Mouse (Mus musculus) limb, embryonic 10.5 days (tissue): Measurements from ENCODE around the gene Clgn. TPM values are rescaled to one million over a fixed set of nuclear protein-coding genes. Genes with fewer than 3 reads are reported as not detected.
A peak's percentile ranks its signal among the peaks of the same experiment; 100 is the strongest.

Experiments
- DNase-seq: peaks from one replicate; pipeline ENCODE4 v3.0.0-alpha.2; 2017; ENCODE audit warnings: low spot score
- H3K27ac ChIP-seq: fragments of 300-500 bp; sonication (generic); 2 replicates; pipeline ENCODE4 v1.5.1; 2016; ENCODE audit warnings: mild to moderate bottlenecking
- H3K27me3 ChIP-seq: fragments of 300-500 bp; sonication (generic); 2 replicates; pipeline ENCODE4 v1.6.1; 2016; ENCODE audit warnings: low read depth, mild to moderate bottlenecking; ENCODE audit not compliant: poor library complexity, severe bottlenecking
- H3K36me3 ChIP-seq: fragments of 300-500 bp; sonication (generic); 2 replicates; pipeline ENCODE4 v1.6.1; 2016; ENCODE audit warnings: mild to moderate bottlenecking, moderate library complexity
- H3K4me1 ChIP-seq: fragments of 300-500 bp; sonication (generic); 2 replicates; pipeline ENCODE4 v1.6.1; 2016
- H3K4me3 ChIP-seq: fragments of 300-500 bp; sonication (generic); 2 replicates; pipeline ENCODE4 v1.5.1; 2016; ENCODE audit warnings: mild to moderate bottlenecking, moderate library complexity
- H3K9me3 ChIP-seq: fragments of 300-500 bp; sonication (generic); replicated peaks from 2 replicates; pipeline ENCODE4 v1.6.1; 2016; ENCODE audit warnings: mild to moderate bottlenecking
- WGBS: fragments of 180-500 bp; shearing (Covaris S2); methylation state at CpG from one replicate; pipeline ENCODE4 v1.1.7; 2016; 5-methylcytosine and 5-hydroxymethylcytosine counted together
- polyA plus RNA-seq: library from polyadenylated mRNA; unstranded; fragments of >200 nt; fragmentation: Nextera tagmentation; extraction: Ambion mirVana; gene quantifications from 2 replicates; pipeline ENCODE4 v1.2.1, GENCODE M21; 2016

Clgn gene
- 1.5 and 2.0 TPM in 2 replicates for polyA plus RNA-seq

GRCm38 (mm10) chr8:83389316-83390005 lies at the start of gene Clgn:
Gene Clgn (plus strand): TSS chr8:83389867.
- Histone ChIP-seq H3K9me3 (no peaks in the 10 kb centered on the region), H3K27me3 (peaks cover 32% of the 10 kb centered on the region), H3K27ac (peak within 1 kb of the TSS; percentile 73), H3K4me1 (peaks cover 11% of the 10 kb centered on the region), H3K4me3 (peak within 1 kb of the TSS; percentile 72), H3K36me3 (no peaks in the 10 kb centered on the region)
- peak; percentile 87 for DNase-seq
- 4% methylated on average over 41 of the region's 41 CpGs for WGBS

GRCm38 (mm10) chr8:83342076-83342475 lies 47.6 kb upstream of the Clgn start:
- Histone ChIP-seq H3K4me3 (no peak overlapping the region), H3K9me3 (0 out of 2 replicates have a peak, but pooled peaks cover 3% of the 10 kb centered on the region), H3K4me1 (peaks cover 6% of the 10 kb centered on the region), H3K36me3 (no peaks in the 10 kb centered on the region), H3K27me3 (no peaks in the 10 kb centered on the region), H3K27ac (no peak overlapping the region)
- 90% methylated on average over 3 of the region's 3 CpGs for WGBS
- no peak for DNase-seq

DNA sequence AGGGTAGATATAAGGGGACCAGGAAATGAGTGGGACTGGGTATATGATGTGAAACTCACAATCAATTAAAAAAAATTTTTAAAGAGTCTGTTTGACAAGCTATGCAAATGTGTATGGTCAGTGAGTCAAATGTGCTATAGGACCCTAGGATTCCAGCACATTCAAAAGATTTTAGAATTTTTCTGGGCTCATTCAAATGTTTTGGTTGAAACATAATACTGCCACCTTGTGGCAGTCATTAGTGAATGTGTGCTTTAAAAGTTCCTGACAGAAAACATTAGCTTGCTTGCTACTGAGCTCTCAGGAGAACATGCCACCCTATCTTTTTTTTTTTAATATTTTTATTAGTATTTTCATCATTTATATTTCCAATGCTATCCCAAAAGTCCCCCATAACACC lies 47.0 kb upstream of the Clgn start:
- no peaks in the 10 kb centered on the region for H3K27me3 ChIP-seq
- no peak overlapping the region for H3K4me3 ChIP-seq
- no peak for DNase-seq
- peaks cover 6% of the 10 kb centered on the region for H3K4me1 ChIP-seq
- no peak overlapping the region for H3K27ac ChIP-seq
- 0 out of 2 replicates have a peak, but pooled peaks cover 3% of the 10 kb centered on the region for H3K9me3 ChIP-seq
- no peaks in the 10 kb centered on the region for H3K36me3 ChIP-seq

- WGBS, result 72% methylated on average over 16 of the region's 18 CpGs
- DNase-seq, result no peak
Measured at GRCm38 (mm10) chr8:83348263-83348662, 41.4 kb upstream of the Clgn start, which contains the start of gene Mgat4d. Gene Mgat4d (plus strand): TSS chr8:83348471.

GRCm38 (mm10) chr8:83351315-83351714 lies 38.4 kb upstream of the Clgn start:
- Histone ChIP-seq H3K36me3 (no peaks in the 10 kb centered on the region), H3K9me3 (no peaks in the 10 kb centered on the region), H3K4me3 (no peak overlapping the region), H3K4me1 (no peaks in the 10 kb centered on the region), H3K27me3 (no peaks in the 10 kb centered on the region), H3K27ac (no peak overlapping the region)
- no peak for DNase-seq
- 97% methylated on average over 2 of the region's 2 CpGs for WGBS

More at GRCm38 (mm10) chr8:83348263-83348662, 41.4 kb upstream of the Clgn start, which contains the start of gene Mgat4d:
- Histone ChIP-seq H3K4me3 (no peak within 1 kb of the TSS), H3K27ac (no peak within 1 kb of the TSS), H3K36me3 (no peaks in the 10 kb centered on the region), H3K9me3 (no peaks in the 10 kb centered on the region), H3K27me3 (no peaks in the 10 kb centered on the region), H3K4me1 (no peaks in the 10 kb centered on the region)

GRCm38 (mm10) chr8:83363156-83363769 lies 26.4 kb upstream of the Clgn start:
- H3K9me3 ChIP-seq, result no peaks in the 10 kb centered on the region
- no peak overlapping the region for H3K4me3 ChIP-seq
- peaks cover 7% of the 10 kb centered on the region for H3K4me1 ChIP-seq
- WGBS, result 64% methylated on average over 7 of the region's 7 CpGs
- DNase-seq, result no peak
- H3K36me3 ChIP-seq, result no peaks in the 10 kb centered on the region
- H3K27me3 ChIP-seq, result no peaks in the 10 kb centered on the region
- peak overlapping the region; percentile 69 for H3K27ac ChIP-seq

DNA sequence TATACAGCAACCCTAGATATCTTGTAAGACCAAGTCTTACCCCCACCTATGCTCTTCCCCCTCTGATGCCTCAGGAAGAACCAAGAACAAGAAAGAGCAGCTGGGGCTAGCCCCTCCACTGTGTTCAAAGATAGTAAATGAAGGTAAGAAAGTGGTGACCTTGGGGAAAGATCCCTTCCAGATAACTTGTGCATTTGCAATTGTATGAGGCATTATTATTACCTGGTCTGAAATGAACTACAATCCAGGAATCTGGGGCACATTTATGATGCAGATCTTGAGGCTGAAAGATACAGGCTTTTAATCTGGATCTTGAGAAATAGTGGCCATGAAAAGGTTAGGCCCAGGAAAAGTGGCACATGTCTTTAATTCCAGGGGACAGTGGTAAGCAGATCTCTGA lies 12.4 kb upstream of the Clgn start:
- H3K27ac ChIP-seq, result no peak overlapping the region
- no peaks in the 10 kb centered on the region for H3K27me3 ChIP-seq
- no peaks in the 10 kb centered on the region for H3K36me3 ChIP-seq
- H3K9me3 ChIP-seq, result no peaks in the 10 kb centered on the region
- no peak for DNase-seq
- H3K4me1 ChIP-seq, result no peaks in the 10 kb centered on the region
- no peak overlapping the region for H3K4me3 ChIP-seq

DNA sequence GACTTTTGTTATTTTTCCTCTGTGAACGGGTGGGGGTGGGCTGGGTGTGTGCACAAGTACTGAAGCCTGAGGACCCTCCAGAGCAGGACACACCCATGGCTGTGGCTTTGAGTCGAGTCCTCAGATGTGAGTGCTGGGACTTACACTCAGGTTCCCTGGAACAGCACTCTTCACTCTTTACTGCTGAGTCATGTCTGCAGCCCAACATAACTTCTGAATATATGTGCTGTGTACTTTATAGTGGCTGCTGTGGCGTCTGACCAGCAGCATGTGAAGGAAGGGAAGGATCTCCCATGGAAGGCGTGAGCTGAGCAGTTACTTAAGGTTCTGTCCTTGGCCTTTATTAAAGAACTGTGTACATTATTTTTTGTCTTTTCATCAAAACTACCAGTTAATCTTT lies 9.5 kb upstream of the Clgn start:
- H3K27me3 ChIP-seq, result no peaks in the 10 kb centered on the region
- no peak overlapping the region for H3K27ac ChIP-seq
- no peaks in the 10 kb centered on the region for H3K9me3 ChIP-seq
- H3K4me3 ChIP-seq, result no peak overlapping the region
- no peaks in the 10 kb centered on the region for H3K36me3 ChIP-seq
- 76% methylated on average over 4 of the region's 4 CpGs for WGBS
- H3K4me1 ChIP-seq, result no peaks in the 10 kb centered on the region
- no peak for DNase-seq

- Histone ChIP-seq H3K4me3 (no peak overlapping the region), H3K4me1 (no peaks in the 10 kb centered on the region), H3K36me3 (no peaks in the 10 kb centered on the region), H3K9me3 (no peaks in the 10 kb centered on the region), H3K27me3 (no peaks in the 10 kb centered on the region), H3K27ac (no peak overlapping the region)
- whole genome bisulfite sequencing, result 75% methylated on average over 2 of the region's 2 CpGs
- no peak for DNase-seq
Measured at GRCm38 (mm10) chr8:83381016-83381415, 8.7 kb upstream of the Clgn start.

DNA sequence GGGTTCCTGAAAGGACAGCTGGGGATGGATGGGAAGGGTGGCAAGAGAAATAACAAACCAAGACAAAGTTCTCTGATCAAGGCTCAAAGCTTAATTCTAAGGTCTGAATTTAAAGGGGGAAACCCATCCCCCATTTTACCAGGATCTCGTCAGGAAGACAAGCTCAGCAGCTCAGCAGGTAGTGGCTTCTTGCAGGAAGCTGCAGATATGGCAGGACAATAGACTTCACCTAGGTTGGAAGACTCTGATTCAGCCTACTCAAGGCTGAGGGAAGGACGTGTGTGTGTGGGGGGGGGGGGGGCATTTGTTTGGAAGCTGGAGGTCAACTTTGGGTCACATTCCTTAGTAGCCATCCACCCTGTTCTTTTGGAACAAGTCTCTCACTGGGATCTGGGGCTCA lies 6.8 kb upstream of the Clgn start:
- H3K27ac ChIP-seq, result no peak overlapping the region
- no peaks in the 10 kb centered on the region for H3K27me3 ChIP-seq
- H3K4me1 ChIP-seq, result no peaks in the 10 kb centered on the region
- no peaks in the 10 kb centered on the region for H3K9me3 ChIP-seq
- H3K4me3 ChIP-seq, result no peak overlapping the region
- no peak for DNase-seq
- 24% methylated on average over 2 of the region's 2 CpGs for WGBS
- H3K36me3 ChIP-seq, result no peaks in the 10 kb centered on the region

DNA sequence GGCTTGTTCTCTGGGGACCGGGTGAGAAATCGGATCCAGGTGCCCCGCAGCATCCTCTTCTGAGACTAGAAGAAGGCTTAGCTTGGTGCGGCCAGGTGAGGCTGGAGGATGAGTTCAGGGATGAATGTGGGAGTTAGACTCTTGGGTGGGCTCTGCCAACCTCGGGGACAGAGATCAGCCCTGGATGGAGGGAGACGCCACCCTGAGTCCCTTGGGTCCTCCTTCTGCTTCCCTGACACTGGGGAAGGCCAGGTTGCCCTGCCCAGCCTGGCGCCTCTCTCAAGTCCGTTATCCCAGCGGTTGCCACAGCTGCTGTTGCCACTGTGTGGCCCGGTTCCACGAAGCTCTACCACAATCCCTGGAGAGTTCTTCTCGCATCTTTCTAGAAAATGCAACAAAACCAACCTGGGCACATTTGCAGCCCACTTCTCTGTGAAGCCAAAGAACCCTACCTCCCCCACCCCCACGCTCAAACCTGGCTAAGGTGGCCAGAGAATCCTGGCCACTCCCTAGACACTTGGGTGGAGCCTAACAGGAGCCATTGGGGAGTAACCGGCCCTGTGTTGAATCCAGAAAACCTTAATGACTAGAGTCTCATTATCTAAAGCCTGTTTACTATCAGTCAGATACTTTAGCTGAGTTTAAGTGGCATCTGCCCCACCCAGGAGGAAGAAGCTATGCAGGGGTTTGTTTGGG lies 487 bp downstream of the Clgn start:
- 8% methylated on average over 14 of the region's 14 CpGs for WGBS
- H3K4me1 ChIP-seq, result peaks cover 11% of the 10 kb centered on the region
- peak overlapping the region; percentile 73 for H3K27ac ChIP-seq
- H3K36me3 ChIP-seq, result no peaks in the 10 kb centered on the region
- no peaks in the 10 kb centered on the region for H3K9me3 ChIP-seq
- peak overlapping the region; percentile 72 for H3K4me3 ChIP-seq
- DNase-seq, result no peak
- peaks cover 32% of the 10 kb centered on the region for H3K27me3 ChIP-seq

DNA sequence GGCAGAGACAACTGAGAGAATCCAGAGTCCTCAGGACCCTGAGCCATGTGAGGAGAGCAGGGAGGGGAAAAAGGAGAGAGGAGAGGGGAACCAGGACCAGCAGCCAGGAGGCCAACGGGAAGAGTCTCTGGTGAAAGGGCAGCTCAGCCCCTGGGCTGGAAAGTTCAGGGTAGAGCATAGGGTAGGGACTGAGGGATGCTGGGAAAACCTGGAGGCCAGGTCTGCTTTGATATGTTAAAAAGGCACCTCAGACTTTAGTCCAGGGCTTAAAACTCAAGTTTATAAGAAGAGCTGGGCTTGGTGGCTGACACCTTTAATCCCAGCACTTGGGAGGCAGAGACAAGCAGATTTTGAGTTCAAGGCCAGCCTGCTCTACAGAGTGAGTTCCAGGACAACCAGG lies 2.9 kb downstream of the Clgn start:
- DNase-seq, result no peak
- no peak overlapping the region for H3K27ac ChIP-seq
- H3K4me3 ChIP-seq, result no peak overlapping the region
- peaks cover 11% of the 10 kb centered on the region for H3K4me1 ChIP-seq
- peaks cover 32% of the 10 kb centered on the region for H3K27me3 ChIP-seq
- 65% methylated on average over 1 of the region's 1 CpGs for WGBS
- H3K36me3 ChIP-seq, result no peaks in the 10 kb centered on the region
- no peaks in the 10 kb centered on the region for H3K9me3 ChIP-seq

DNA sequence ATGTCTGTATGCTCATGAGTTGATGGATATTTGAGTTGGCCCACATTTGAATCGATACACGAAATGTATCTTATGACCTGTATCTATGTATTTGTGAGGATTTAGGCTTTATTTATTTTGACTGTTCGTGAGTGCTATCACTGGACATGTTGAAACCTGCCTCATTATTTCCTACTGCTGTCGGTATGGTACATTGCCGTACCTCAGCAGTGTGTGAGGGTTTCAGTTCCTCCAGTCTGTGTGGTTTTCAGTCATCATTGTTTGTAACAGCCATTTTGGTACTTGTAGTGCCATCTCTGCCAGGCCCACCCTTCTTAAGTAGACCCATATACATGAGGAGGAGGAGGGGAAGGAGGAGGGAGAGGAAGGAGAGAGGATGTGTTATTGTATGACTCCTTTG lies 4.7 kb downstream of the Clgn start:
- Histone ChIP-seq H3K4me1 (peaks cover 10% of the 10 kb centered on the region), H3K4me3 (no peak overlapping the region), H3K36me3 (no peaks in the 10 kb centered on the region), H3K9me3 (no peaks in the 10 kb centered on the region), H3K27me3 (peaks cover 18% of the 10 kb centered on the region), H3K27ac (no peak overlapping the region)
- no peak for DNase-seq
- WGBS, result 93% methylated on average over 5 of the region's 5 CpGs
